Mouse (Mus musculus) liver, embryonic 16.5 days (tissue): ENCODE data around the gene Tcp1. TPM values are rescaled to one million over a fixed set of nuclear protein-coding genes. Genes with fewer than 3 reads are reported as not detected.
A peak's percentile ranks its signal among the peaks of the same experiment; 100 is the strongest.

ENCODE experiments used
- ATAC-seq: fragments of 200-750 bp; cut with Nextera tagmentation; 2 replicates; pipeline ENCODE4 v1.8.0; 2017; ENCODE audit warnings: low read depth, mild to moderate bottlenecking, moderate number of reproducible peaks, moderate library complexity
- H3K27ac ChIP-seq: fragments of 300-500 bp; sonication (generic); 2 replicates; pipeline ENCODE4 v1.5.1; 2014; ENCODE audit warnings: mild to moderate bottlenecking, low read length
- H3K27me3 ChIP-seq: fragments of 300-500 bp; sonication (generic); 2 replicates; pipeline ENCODE4 v1.6.1; 2014; ENCODE audit warnings: low read depth, low read length, mixed read lengths; ENCODE audit not compliant: control insufficient read depth, insufficient read depth
- H3K36me3 ChIP-seq: fragments of 300-500 bp; sonication (generic); 2 replicates; pipeline ENCODE4 v1.6.1; 2014; ENCODE audit warnings: mild to moderate bottlenecking; ENCODE audit not compliant: control insufficient read depth, insufficient read depth
- H3K4me1 ChIP-seq: fragments of 300-500 bp; sonication (generic); 2 replicates; pipeline ENCODE4 v1.6.1; 2014; ENCODE audit warnings: low read depth, low read length, mixed read lengths; ENCODE audit not compliant: control insufficient read depth
- H3K4me2 ChIP-seq: fragments of 300-500 bp; sonication (generic); 2 replicates; pipeline ENCODE4 v1.6.1; 2014; ENCODE audit warnings: low read depth, low read length, mixed read lengths
- H3K4me3 ChIP-seq: fragments of 300-500 bp; sonication (generic); 2 replicates; pipeline ENCODE4 v1.5.1; 2014; ENCODE audit warnings: low read depth, mild to moderate bottlenecking, low read length
- H3K9ac ChIP-seq: fragments of 300-500 bp; sonication (generic); 2 replicates; pipeline ENCODE4 v1.6.1; 2014; ENCODE audit warnings: low read depth, low read length
- H3K9me3 ChIP-seq: fragments of 300-500 bp; sonication (generic); replicated peaks from 2 replicates; pipeline ENCODE4 v1.6.1; 2016; ENCODE audit warnings: low read length; ENCODE audit not compliant: control insufficient read depth
- WGBS: fragments of 180-500 bp; shearing (Covaris S2); extraction: QIAGEN DNeasy Blood & Tissue Kit; methylation state at CpG from one replicate; pipeline ENCODE4 v1.1.7; 2014; ENCODE audit not compliant: insufficient replicate concordance; 5-methylcytosine and 5-hydroxymethylcytosine counted together
- polyA plus RNA-seq: library from polyadenylated mRNA; unstranded; fragments of >200 nt; fragmentation: Nextera tagmentation; extraction: Ambion mirVana; gene quantifications from 2 replicates; pipeline ENCODE4 v1.2.1, GENCODE M21; 2015

The Tcp1 gene
- polyA plus RNA-seq = 172 and 197 TPM in 2 replicates

GRCm38 (mm10) chr17:12915488-12915880 is at the start of gene Tcp1:
TSS of gene Tcp1 (plus strand) at chr17:12915701.
- peak within 1 kb of the TSS; percentile 95 for H3K27ac ChIP-seq
- peak within 1 kb of the TSS; percentile 99 for H3K9ac ChIP-seq
- H3K4me1 ChIP-seq = peaks cover 12% of the 10 kb centered on the region
- peak within 1 kb of the TSS; percentile 98 for H3K4me3 ChIP-seq
- H3K9me3 ChIP-seq = no peaks in the 10 kb centered on the region
- no peak for ATAC-seq
- peaks cover 48% of the 10 kb centered on the region for H3K36me3 ChIP-seq
- under 1% methylated on average over 18 of the region's 18 CpGs for WGBS
- no peaks in the 10 kb centered on the region for H3K27me3 ChIP-seq
- peak within 1 kb of the TSS; percentile 84 for H3K4me2 ChIP-seq

DNA sequence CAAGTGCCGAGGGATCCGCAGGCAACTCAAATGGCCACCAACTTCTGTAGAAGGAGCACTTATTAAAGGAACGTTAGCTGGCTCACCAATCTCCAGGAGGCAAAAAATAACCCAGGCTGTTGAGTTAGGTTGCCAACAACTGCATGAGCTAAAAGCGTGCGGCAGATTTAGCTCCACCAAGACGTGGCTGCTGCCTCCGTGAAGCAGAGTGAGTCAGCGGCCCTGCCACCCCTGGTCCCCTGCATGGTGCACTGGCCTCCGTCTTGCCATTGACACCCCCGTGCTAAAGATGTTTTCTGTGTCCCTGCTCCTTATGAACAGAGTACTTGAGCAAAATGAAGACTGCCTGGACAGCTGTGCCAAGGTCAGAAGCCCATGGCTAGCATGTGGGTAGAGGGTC is 48.6 kb upstream of the Tcp1 start:
- Histone ChIP-seq H3K4me3 (no peak overlapping the region), H3K9me3 (no peaks in the 10 kb centered on the region), H3K4me2 (no peak overlapping the region), H3K27me3 (peaks cover 6% of the 10 kb centered on the region), H3K4me1 (no peaks in the 10 kb centered on the region), H3K9ac (no peak overlapping the region), H3K27ac (no peak overlapping the region), H3K36me3 (no peaks in the 10 kb centered on the region)
- no peak for ATAC-seq
- 68% methylated on average over 10 of the region's 10 CpGs for WGBS

DNA sequence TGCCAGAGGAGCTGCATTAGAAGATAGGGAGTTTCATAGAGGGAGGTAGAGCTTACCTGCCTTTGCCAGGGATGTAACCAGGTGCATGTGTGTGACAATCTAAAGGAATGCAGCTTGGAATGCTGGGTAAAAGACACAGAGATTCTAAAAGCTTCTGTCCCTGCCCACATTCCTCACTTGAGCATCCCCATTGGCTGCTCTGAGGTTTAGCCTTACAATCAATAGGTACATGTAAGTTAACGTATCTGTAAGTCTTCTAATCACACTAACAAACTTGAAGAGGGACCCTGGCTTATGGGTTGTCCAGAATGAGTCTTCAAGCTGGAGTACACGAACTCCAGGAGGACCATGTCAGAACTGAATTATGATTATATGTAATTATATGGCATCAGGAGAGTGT is 47.5 kb upstream of the Tcp1 start, which contains the start of gene Mas1:
TSS of gene Mas1 (minus strand) at position 101 of the 400 bp plus-strand sequence.
- H3K27me3 ChIP-seq = peaks cover 6% of the 10 kb centered on the region
- no peak within 1 kb of the TSS for H3K27ac ChIP-seq
- H3K9me3 ChIP-seq = no peaks in the 10 kb centered on the region
- no peak within 1 kb of the TSS for H3K4me2 ChIP-seq
- no peak for ATAC-seq
- no peaks in the 10 kb centered on the region for H3K4me1 ChIP-seq
- H3K9ac ChIP-seq = no peak within 1 kb of the TSS
- no peak within 1 kb of the TSS for H3K4me3 ChIP-seq
- 40% methylated on average over 2 of the region's 2 CpGs for WGBS
- H3K36me3 ChIP-seq = no peaks in the 10 kb centered on the region

- no peak overlapping the region for H3K4me2 ChIP-seq
- no peak overlapping the region for H3K4me3 ChIP-seq
- no peaks in the 10 kb centered on the region for H3K36me3 ChIP-seq
- H3K27me3 ChIP-seq = peaks cover 6% of the 10 kb centered on the region
- H3K27ac ChIP-seq = no peak overlapping the region
- no peaks in the 10 kb centered on the region for H3K9me3 ChIP-seq
- no peak overlapping the region for H3K9ac ChIP-seq
- H3K4me1 ChIP-seq = no peaks in the 10 kb centered on the region
- 17% methylated on average over 4 of the region's 4 CpGs for whole genome bisulfite sequencing
- ATAC-seq = no peak
These were observed 46.9 kb upstream of the Tcp1 start for GRCm38 (mm10) chr17:12868640-12869039.

GRCm38 (mm10) chr17:12872275-12873028 is 43.0 kb upstream of the Tcp1 start:
- H3K9me3 ChIP-seq = no peaks in the 10 kb centered on the region
- no peak for ATAC-seq
- no peak overlapping the region for H3K4me2 ChIP-seq
- no peak overlapping the region for H3K4me3 ChIP-seq
- peaks cover 6% of the 10 kb centered on the region for H3K27me3 ChIP-seq
- no peaks in the 10 kb centered on the region for H3K4me1 ChIP-seq
- H3K36me3 ChIP-seq = no peaks in the 10 kb centered on the region
- H3K9ac ChIP-seq = no peak overlapping the region
- 52% methylated on average over 16 of the region's 16 CpGs for WGBS
- no peak overlapping the region for H3K27ac ChIP-seq

DNA sequence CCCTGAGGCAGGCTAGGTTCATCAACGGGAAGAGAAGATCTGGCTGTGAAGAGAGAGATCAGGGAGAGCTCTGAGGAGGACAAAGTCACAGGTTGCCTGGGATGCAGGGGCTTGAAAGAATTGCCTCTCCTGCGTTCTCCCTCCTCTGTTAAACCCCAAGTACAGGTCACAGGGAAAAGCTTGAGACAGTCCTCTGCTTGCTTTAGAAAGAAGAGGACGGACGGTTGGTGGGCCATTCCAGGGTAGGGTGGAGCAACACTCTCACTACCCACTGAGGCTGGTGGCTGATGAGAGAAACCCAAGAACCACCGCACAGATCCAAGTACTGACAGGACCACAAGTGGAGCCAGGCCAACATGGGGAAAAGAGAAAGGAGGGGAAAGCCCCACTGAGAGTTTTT is 39.8 kb upstream of the Tcp1 start, which contains the start of gene Mrgprh:
TSS of gene Mrgprh (plus strand) at position 301 of the 400 bp plus-strand sequence.
- H3K9me3 ChIP-seq = no peaks in the 10 kb centered on the region
- 50% methylated on average over 5 of the region's 5 CpGs for WGBS
- H3K4me3 ChIP-seq = no peak within 1 kb of the TSS
- H3K9ac ChIP-seq = no peak within 1 kb of the TSS
- H3K4me2 ChIP-seq = no peak within 1 kb of the TSS
- ATAC-seq = no peak
- no peak within 1 kb of the TSS for H3K27ac ChIP-seq
- H3K27me3 ChIP-seq = peaks cover 4% of the 10 kb centered on the region
- no peaks in the 10 kb centered on the region for H3K36me3 ChIP-seq
- no peaks in the 10 kb centered on the region; the same call in none of the 2 replicates for H3K4me1 ChIP-seq

GRCm38 (mm10) chr17:12880178-12880577 is 35.3 kb upstream of the Tcp1 start:
- H3K27me3 ChIP-seq = no peaks in the 10 kb centered on the region; the same call in 1 of the 2 replicates
- no peak overlapping the region for H3K27ac ChIP-seq
- H3K4me3 ChIP-seq = no peak overlapping the region
- 2% methylated on average over 14 of the region's 14 CpGs for WGBS
- no peaks in the 10 kb centered on the region for H3K36me3 ChIP-seq
- H3K9ac ChIP-seq = peak overlapping the region; percentile 14; the same call in 1 of the 2 replicates
- no peaks in the 10 kb centered on the region for H3K9me3 ChIP-seq
- H3K4me1 ChIP-seq = no peaks in the 10 kb centered on the region; the same call in none of the 2 replicates
- ATAC-seq = peak; percentile 51; the same call in 1 of the 2 replicates
- peak overlapping the region; percentile 25; the same call in 1 of the 2 replicates for H3K4me2 ChIP-seq

GRCm38 (mm10) chr17:12881216-12881615 is 34.3 kb upstream of the Tcp1 start:
- Histone ChIP-seq H3K9me3 (no peaks in the 10 kb centered on the region), H3K27ac (no peak overlapping the region), H3K36me3 (no peaks in the 10 kb centered on the region), H3K4me3 (no peak overlapping the region), H3K4me2 (no peak overlapping the region), H3K4me1 (no peaks in the 10 kb centered on the region; the same call in none of the 2 replicates), H3K27me3 (no peaks in the 10 kb centered on the region; the same call in 1 of the 2 replicates), H3K9ac (no peak overlapping the region)
- no peak for ATAC-seq
- WGBS = 48% methylated on average over 1 of the region's 1 CpGs

DNA sequence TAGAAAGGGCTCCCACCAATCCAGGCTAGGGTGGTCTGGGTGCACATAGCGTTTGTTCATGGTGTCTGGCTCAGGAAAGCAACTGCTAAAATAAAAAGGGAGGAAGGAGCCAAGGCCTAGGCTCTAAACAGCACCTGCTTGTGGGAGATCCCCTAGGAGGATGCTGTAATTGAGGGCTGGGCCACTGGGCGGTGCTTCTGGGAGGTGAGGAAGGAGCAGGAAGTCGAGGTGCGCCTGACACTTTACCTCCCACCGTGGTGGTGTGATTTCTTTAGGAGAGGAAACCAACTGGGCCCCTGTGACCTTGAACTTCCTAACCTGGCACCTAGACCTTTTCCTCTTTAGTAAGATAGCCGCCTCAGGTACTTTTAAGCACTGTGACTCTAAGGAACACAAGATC is 28.9 kb upstream of the Tcp1 start:
- no peaks in the 10 kb centered on the region for H3K36me3 ChIP-seq
- no peaks in the 10 kb centered on the region for H3K9me3 ChIP-seq
- no peak overlapping the region for H3K27ac ChIP-seq
- no peak overlapping the region for H3K9ac ChIP-seq
- H3K4me1 ChIP-seq = no peaks in the 10 kb centered on the region
- H3K4me3 ChIP-seq = no peak overlapping the region
- 37% methylated on average over 6 of the region's 6 CpGs for WGBS
- H3K4me2 ChIP-seq = no peak overlapping the region
- ATAC-seq = no peak
- no peaks in the 10 kb centered on the region for H3K27me3 ChIP-seq
